Mouse (Mus musculus): Measurements from ENCODE around the gene Cks1b.

Cks1b gene

DNA sequence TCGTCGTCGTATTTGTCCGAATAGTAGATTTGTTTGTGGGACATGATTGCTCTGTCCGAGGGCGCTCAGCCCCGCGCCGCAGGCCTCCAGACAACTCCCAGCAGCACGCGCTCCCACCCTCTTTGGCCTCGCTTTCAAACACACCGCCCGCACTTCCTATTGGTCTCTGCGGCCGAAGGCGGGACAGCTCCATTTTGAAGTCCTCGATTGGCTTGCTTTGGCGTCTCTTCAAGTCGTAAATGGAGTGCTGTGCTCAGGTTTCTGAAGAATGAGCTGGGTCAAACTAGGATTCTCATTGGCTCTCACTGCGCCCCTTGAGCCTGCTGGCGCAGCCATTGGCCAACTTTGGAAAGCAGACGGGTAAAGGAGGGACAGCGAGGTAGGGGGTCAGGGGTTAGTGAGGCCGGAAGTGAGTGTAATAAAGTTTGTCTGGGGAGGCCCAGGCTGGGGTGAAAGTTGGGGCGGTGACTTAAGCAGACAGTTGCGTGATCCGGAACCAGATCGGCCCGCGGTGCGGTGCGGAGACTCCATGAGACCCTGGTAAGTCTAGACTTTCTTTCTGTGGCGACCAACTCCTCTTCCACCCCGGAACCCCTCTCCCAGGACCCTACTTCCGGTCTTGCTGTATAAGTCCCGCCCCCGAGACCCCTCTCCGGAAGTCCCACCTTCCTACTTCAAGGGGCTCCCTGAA lies at the start of gene Cks1b, which contains the start of gene Shc1:
Gene Cks1b, minus strand, starts transcription at position 214 of the 691 bp plus-strand sequence.
Gene Shc1, plus strand, starts transcription at position 274 of the 691 bp plus-strand sequence.
- peak; percentile 90 for ATAC-seq (ENCODE audit: insufficient number of reproducible peaks, low FRiP score, low TSS enrichment)

DNA sequence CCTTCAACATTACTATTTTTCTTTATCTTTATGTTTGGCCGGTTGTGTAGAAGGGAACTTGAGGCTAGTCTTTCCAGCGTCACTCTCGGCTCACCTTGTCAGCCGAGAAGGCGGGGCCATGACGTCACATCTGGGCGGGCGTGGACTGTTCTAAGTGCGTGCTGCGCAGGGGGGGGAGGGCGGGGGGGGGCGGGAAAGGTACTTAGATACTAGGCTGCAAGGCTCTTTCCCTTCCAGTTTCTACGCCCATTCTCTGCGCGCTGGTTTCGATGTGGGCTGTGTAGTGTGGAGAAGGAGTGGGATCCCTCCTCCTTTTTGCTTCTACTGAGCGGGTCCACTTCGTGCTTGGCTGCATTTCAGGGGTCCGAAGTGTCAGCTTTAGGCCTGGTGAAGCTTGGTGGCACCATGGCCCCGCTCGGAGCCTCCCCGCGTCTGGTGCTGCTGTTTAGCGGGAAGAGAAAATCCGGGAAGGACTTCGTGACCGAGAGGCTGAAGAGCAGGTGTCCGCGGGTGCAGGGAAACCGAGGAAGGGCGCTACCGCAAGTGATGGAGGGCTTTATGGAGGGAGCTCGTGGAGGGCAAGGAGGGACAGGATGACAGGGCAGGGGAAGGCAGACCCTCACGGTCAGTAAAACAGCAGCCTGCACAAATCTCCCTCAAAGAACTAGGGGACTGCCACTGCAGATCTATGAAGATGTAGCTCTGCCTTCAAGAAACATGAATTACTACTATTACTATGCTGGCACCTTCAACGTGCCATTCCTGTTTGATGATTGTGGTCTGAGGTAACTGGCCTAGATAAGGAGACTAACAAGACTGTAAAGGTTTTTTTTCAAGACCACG lies 41.0 kb upstream of the Cks1b start:
- ATAC-seq (ENCODE audit: insufficient number of reproducible peaks, low FRiP score, low TSS enrichment): peak; percentile 77

DNA sequence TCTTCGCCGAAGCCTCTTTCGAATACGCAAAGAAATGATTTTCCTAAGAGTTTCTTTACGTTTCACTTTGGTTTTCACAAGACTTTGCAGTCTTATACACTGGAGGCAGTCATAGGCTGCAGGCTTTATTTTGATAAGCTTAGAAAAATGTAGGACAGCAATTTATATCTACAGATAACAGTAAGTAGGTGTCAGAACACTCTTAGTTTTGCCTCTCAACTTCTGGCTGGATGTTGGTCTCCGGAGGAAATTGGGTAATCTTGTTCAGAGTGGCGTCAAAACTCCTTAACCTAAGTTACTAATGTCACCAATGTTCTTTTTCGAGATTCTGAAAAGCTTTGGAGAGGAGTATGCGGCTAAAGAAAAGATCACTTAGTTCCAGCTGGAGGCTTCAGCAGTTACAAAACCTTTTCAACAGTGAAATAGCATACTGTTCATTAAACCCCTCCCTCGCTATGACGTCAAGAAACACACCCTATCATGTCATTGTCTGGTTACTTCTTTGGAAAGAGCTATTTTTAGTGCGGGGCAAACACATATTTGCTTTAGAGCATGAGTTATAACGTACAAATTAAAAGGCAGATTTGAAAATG lies 40.3 kb upstream of the Cks1b start:
- ATAC-seq (ENCODE audit: insufficient number of reproducible peaks, low FRiP score, low TSS enrichment): no peak

DNA sequence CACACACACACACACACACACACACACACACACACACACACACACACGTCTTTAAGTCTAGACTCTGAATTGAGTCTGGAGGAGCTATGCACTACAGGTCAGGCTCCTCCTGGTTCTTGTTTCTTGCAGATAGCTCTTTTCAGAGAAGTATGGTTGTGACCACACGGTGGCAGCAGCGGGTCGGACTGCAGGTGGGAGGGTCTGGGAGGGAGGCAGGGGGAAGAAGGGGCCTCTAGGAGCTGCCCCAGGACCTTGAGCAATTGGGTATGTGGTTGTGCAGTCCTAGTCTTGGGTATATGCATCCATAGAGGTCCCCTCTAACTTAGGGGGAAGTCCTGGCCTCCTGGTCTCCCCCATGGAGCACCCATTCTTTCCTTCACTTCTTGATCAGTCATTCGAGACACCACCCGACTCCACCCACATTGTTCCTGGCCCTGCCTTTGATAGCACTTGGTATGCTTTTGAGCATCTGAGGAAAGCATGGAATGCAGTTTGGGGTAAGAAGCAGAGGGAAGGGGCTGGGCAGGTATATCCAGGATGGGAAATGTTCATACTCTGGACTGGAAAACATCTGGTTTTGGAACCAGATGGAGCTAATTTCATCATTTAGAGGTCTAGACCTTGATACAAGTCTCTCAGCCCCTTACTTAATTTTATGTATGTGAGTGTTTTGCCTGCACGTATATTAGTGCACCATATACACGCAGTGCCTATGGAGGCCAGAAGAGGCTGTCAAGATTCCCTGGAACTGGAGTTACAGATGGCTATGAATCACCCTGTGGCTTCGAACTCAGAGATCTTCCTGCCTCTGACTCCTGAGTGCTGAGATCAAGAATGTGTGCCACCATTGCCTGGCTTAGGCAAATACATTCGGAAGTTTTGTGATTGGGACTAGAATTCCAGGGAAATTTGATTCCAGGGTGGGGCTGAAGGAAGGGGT lies 38.8 kb upstream of the Cks1b start:
- ATAC-seq (ENCODE audit: insufficient number of reproducible peaks, low FRiP score, low TSS enrichment): no peak

DNA sequence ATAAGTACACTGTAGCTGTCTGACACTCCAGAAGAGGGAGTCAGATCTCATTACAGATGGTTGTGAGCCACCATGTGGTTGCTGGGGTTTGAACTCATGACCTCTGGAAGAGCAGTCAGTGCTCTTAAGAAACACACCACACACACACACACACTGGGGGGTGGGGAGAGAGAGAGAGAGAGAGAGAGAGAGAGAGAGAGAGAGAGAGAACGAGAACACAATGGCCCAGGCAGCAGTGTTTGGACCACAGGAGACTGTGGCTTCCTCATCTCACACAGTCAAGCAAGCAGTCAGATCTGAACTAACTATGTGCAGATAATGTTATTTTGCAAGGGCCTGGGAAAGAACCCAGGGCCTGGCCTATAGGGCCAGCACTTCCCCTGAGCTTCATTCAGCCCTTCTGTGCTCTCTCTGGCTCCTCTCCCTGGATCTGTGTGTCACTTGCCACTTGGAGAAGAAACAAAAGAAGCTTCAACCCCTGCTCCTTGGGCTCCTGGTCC lies 37.7 kb upstream of the Cks1b start:
- ATAC-seq (ENCODE audit: insufficient number of reproducible peaks, low FRiP score, low TSS enrichment): no peak

DNA sequence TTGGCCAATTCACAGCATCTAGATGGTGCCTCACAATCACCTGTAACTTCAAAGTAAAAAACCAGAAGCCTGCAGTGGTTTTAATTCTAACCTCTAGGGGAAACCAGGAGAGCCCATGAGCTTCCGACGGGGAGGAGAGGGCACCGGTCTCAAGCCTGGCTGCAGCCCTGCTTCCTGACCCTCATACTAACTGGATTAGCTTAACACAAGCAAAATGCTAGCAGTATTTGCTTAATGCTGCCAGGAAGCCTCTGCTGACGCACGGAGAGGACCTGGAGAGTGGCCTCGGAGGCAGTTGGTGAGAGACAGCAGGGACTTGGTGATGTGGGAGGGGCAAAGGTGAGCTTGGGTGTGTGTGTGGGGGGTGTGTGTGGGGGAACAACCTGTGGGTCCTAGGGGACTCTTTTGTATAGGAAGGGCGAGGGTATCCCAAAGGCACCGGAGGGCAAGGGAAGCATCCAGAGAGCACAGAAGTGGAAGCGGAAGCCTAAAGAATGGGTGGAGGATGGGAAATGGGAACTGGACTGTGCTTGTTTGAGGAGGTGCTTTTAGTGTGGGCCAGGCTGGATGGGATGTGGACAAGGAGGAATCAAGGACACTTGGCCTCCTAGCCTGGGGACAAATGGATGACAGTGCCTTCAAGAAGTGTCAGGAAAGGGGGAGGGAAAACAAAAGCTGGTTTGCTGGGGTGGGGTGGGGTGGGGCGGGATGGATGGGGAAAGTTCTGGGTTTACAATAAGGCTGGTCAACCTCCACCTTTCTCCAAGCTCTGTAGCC lies 36.4 kb upstream of the Cks1b start, which contains the start of gene Pmvk:
Gene Pmvk, plus strand, starts transcription at position 141 of the 777 bp plus-strand sequence.
- no peak for ATAC-seq (ENCODE audit: insufficient number of reproducible peaks, low FRiP score, low TSS enrichment)

DNA sequence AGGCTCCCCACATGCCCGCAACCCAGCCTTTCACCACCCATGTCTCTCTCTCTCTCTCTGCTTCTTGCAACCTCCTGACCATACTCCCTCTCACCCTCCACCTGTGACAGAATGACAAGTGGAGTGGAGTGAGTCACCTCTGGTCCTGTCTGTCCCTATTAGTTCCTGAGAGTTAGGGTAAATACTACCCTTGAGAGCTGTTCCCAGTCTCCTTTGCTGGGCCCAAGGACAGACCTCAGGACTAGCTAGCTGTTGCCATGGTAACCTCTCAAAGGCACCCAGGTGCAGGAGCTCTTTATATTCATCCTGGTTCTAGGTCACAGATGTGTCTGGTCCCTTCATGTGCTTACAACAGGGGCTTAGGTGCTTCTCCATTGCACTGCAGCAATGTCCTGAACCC lies 33.7 kb upstream of the Cks1b start:
- ATAC-seq (ENCODE audit: insufficient number of reproducible peaks, low FRiP score, low TSS enrichment): no peak

DNA sequence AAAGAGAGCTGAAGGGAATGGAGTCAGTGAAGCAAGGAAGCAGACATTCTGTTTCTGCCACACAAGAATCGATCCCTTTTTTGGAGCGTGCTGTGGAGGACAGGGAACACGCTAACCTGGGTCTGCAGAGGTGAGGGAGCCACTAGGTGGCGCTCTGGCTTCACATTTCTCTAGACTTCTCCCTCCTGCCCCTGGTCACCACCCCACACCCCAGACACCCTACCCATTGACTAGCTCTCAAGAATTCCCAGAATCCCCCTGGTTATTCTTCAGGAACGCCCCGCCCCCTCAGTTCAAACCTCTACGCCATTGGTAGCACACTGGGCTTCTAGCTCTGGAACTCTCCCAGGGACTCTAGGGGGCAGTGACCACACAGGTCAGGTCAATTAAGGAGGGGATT lies 31.4 kb upstream of the Cks1b start:
- ATAC-seq (ENCODE audit: insufficient number of reproducible peaks, low FRiP score, low TSS enrichment): peak; percentile 41; the same call in 1 of the 2 replicates

DNA sequence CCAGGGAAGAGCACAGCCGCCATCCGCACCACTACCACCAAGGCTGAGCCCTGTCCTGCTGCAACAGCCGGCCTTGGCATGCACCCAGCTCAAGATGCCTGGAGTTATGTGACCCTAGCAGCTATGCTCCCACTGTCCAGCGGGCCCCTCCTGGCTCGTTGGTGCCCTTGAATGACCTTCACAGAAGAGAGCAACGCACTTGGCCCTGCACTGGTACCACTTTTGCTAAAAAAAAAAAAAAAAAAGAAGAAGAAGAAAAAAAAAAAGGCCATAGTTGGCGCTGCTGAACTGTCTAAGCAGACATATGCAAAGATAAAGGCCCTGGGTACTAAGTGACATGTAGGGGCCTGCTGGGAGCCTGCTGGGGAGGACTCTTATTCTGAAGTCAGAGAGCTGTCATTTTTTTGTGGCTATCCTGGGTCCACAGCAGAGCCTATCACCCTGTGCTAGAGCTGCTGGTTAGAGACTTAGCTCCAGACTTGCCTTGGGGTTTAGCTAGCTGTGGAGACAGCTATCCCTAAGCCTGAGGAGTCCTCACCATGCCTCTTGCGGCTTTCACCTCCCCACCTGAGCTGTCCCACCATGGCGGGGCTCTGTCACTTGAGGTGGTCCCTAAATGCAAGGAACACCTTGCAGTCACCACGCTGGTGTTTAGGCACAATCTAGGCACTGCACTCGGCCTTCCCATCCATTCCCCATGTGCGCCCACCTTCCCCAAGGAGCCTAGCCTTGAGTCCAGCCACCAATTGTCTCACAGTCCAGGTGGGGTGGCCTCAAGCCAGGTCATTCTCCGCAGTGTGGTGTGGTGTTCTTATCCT lies 30.7 kb upstream of the Cks1b start:
- no peak for ATAC-seq (ENCODE audit: insufficient number of reproducible peaks, low FRiP score, low TSS enrichment)

DNA sequence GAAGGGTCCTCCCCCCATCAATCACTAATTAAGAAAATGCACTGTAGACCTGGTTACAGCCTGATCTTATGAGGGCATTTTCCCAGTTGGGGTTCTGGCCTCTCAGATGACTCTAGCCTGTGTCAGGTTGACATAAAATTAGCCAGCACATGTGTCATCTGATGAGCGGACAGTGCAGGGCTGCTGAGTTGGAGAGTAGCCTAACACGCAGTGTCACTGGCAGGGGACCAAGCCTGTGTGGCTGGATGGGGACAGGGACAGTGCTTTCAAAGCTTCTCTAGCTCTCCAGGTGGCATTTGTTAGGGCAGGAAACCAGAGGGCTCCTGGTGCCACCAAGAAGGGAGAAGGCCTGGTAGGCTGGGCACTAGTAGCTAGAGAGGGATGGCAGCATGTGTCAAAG lies 22.5 kb upstream of the Cks1b start:
- no peak for ATAC-seq (ENCODE audit: insufficient number of reproducible peaks, low FRiP score, low TSS enrichment)

DNA sequence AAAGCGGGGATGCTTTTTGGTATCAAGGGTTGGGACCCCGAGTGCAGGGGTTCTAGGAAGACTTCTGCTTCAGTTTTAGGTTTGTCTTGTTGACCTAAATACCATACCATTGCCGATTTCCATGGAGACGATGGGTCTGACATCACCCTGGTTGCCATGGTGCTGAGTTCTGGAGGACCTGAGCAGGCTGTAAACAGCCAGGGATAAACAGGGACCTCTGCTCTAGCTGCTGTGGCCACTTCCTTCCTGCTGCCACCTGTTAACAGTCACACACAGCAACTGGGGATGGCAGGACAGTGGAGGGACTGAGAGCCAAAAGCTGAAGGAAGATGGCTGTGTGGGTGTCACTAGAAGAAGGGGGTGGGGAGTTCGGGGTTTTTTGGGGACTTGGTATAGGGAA lies 19.1 kb upstream of the Cks1b start:
- ATAC-seq (ENCODE audit: insufficient number of reproducible peaks, low FRiP score, low TSS enrichment): no peak

DNA sequence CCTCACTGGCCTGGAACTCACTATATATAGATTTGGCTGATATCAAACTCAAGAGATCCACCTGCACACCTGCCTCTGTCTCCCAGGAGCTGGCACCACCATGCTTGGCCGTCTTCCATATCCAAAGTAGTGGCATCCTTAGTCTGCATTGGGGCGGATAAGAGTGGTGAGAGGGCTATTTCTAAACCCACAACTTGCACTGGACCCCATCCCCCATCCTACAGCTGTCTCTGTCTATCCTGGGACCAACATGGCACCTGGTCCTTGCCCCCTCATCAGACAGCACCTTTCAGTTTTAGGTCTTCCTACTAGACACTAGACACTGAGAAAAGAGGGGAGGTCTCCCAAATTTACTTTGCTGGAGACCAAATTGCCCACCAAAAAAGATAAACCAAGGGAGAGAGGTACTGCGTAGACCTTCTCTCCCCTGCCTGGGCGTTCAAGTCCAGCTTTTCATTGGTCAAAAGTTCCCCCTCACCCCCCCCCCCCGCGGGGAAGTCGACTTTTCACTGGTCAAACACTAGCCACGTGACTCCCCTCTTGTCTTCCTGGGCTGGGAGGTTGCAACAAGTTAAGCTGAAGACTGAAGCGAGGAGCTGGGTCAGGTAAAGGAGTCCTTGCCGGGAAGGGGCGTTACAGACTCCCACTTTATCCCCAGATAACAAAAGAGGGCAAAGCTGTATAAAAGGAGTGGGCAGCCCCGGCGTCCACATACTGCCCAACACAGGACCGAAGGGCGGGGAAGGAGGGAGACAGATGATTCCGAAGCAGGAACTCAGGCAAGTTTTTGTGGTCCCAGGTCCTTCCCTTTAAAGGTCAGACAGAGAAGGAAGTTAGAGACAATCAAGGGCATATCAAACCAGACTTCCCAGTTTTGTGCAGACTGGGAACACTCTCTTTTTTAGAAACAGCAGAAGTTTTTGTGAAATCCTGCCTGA lies 18.3 kb upstream of the Cks1b start, which contains the start of gene Pbxip1:
Gene Pbxip1, plus strand, starts transcription at position 531 of the 938 bp plus-strand sequence.
- no peak for ATAC-seq (ENCODE audit: insufficient number of reproducible peaks, low FRiP score, low TSS enrichment)

DNA sequence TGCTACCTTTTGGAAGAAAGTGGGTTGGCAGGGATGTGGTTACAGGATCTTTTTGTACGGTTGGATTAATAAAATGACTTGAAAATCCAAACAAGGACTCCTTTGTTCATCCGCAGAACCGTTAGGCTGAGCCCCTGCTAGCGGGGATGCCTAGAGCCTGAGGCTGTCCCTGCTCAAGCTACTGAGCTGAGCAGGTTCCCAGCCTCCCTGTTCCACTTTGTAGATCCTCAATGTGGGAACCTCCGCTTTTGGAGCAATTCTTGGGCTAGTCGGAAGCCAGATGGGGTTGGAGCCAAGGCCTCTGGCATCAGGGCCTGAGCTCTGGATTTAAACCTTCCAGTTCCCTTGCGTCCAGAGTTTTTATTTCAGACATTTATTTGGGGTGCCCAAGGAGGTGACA lies 16.9 kb upstream of the Cks1b start:
- ATAC-seq (ENCODE audit: insufficient number of reproducible peaks, low FRiP score, low TSS enrichment): no peak

DNA sequence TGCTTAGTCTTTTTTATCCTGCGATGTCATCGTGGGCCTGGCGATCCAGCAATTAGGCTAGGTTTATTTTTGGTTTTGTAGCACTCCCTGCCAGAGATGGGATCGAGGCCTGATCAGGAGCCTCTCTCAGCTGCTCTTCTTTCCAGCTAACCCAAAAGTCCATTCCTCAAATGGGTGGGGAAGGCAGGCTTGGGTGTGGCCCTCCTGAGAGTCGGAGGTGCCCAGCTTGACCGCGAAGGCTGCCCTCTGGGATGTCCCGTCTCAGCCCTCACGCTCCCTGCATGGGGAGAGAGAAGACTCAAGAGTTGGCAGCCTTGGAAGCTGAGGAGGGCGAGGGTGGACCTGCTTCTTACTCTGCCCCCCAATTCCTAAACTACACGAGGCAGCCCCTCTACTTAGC lies 16.3 kb upstream of the Cks1b start:
- no peak for ATAC-seq (ENCODE audit: insufficient number of reproducible peaks, low FRiP score, low TSS enrichment)

DNA sequence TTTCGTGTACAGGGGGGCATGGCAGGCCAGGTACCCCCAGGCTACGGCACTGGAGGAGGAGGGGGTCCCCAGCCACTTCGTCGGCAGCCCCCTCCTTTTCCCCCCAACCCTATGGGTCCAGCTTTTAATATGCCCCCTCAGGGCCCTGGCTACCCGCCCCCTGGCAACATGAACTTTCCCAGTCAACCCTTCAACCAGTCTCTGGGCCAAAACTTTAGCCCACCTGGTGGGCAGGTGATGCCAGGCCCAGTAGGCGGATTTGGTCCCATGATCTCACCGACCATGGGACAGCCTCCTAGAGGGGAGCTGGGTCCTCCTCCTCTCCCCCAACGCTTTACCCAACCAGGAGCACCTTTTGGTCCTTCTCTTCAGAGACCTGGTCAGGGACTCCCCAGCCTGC lies 14.4 kb upstream of the Cks1b start:
- ATAC-seq (ENCODE audit: insufficient number of reproducible peaks, low FRiP score, low TSS enrichment): no peak

DNA sequence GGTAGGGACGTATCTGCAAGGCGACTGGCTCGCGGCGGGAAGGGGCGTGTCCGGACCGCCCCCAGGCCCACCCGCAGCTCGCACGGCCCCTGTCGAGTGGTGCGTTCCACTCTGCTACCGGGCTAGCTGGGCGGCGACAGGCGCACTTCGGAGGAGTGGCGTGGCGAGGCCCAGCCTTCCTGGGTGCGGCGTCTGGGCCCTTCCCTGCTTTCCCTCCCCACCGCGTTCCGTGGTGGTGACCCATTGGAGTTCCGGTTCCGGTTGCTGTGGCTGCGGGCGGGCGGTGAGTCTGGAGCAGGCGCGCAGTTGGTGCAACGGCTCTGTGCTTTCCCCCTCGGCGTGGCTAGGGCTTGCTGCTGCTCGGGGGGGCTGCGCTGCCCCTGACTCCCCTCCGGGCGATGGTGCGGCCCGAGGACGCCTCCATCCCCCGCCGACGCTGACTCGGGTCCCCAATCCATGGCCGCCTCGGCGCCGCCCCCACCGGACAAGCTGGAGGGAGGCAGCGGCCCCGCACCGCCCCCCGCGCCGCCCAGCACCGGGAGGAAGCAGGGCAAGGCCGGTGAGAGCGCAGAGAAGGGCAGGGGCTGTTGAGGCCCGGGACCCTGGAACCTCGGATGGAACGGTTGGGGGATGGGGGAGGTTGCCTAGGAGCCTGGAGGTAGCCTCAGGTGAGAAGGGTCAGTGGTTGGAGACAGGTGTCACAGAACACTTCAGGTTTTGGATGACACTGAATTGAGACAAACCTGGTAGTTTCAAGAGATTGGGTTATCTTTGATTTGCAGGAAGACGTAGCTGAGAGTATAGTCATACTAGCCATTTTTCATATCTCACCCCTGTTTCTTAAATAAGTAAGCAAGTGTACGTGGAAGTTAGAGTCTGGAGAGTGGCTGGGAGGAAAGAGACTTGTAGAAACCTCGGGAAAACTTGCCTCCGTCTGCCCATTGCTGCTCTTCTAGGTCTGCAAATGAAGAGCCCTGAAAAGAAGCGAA lies 12.3 kb upstream of the Cks1b start, which contains the start of gene Pygo2:
Gene Pygo2, plus strand, starts transcription at position 44 of the 989 bp plus-strand sequence.
- ATAC-seq (ENCODE audit: insufficient number of reproducible peaks, low FRiP score, low TSS enrichment): peak; percentile 95

Measured in cerebellum, adult (tissue).